Mouse (Mus musculus) hindbrain, embryonic 10.5 days (tissue): ENCODE results near the gene Zfand3. TPM values are rescaled to one million over a fixed set of nuclear protein-coding genes. Genes with fewer than 3 reads are reported as not detected.

Source experiments
- DNase-seq: peaks from one replicate; pipeline ENCODE4 v3.0.0-alpha.2; 2017; ENCODE audit warnings: low spot score
- H3K27ac ChIP-seq: fragments of 300-500 bp; sonication (generic); 2 replicates; pipeline ENCODE4 v1.5.1; 2016; ENCODE audit warnings: mild to moderate bottlenecking, moderate library complexity
- H3K27me3 ChIP-seq: fragments of 300-500 bp; sonication (generic); 2 replicates; pipeline ENCODE4 v1.6.1; 2016; ENCODE audit warnings: mild to moderate bottlenecking; ENCODE audit not compliant: poor library complexity, insufficient read depth, severe bottlenecking
- H3K36me3 ChIP-seq: fragments of 300-500 bp; sonication (generic); 2 replicates; pipeline ENCODE4 v1.6.1; 2016; ENCODE audit warnings: mild to moderate bottlenecking, moderate library complexity
- H3K4me1 ChIP-seq: fragments of 300-500 bp; sonication (generic); replicated peaks from 2 replicates; pipeline ENCODE4 v1.6.1; 2016; ENCODE audit warnings: mild to moderate bottlenecking
- H3K4me3 ChIP-seq: fragments of 300-500 bp; sonication (generic); 2 replicates; pipeline ENCODE4 v1.5.1; 2016; ENCODE audit warnings: mild to moderate bottlenecking, moderate library complexity
- H3K9me3 ChIP-seq: fragments of 300-500 bp; sonication (generic); 2 replicates; pipeline ENCODE4 v1.6.1; 2016; ENCODE audit warnings: mild to moderate bottlenecking, moderate library complexity
- WGBS: fragments of 180-500 bp; shearing (Covaris S2); methylation state at CpG from one replicate; pipeline ENCODE4 v1.1.7; 2016; 5-methylcytosine and 5-hydroxymethylcytosine counted together
- polyA plus RNA-seq: library from polyadenylated mRNA; unstranded; fragments of >200 nt; fragmentation: Nextera tagmentation; extraction: Ambion mirVana; gene quantifications from 2 replicates; pipeline ENCODE4 v1.2.1, GENCODE M21; 2016

Gene Zfand3
- 70.9 and 97.7 TPM in 2 replicates for polyA plus RNA-seq

DNA sequence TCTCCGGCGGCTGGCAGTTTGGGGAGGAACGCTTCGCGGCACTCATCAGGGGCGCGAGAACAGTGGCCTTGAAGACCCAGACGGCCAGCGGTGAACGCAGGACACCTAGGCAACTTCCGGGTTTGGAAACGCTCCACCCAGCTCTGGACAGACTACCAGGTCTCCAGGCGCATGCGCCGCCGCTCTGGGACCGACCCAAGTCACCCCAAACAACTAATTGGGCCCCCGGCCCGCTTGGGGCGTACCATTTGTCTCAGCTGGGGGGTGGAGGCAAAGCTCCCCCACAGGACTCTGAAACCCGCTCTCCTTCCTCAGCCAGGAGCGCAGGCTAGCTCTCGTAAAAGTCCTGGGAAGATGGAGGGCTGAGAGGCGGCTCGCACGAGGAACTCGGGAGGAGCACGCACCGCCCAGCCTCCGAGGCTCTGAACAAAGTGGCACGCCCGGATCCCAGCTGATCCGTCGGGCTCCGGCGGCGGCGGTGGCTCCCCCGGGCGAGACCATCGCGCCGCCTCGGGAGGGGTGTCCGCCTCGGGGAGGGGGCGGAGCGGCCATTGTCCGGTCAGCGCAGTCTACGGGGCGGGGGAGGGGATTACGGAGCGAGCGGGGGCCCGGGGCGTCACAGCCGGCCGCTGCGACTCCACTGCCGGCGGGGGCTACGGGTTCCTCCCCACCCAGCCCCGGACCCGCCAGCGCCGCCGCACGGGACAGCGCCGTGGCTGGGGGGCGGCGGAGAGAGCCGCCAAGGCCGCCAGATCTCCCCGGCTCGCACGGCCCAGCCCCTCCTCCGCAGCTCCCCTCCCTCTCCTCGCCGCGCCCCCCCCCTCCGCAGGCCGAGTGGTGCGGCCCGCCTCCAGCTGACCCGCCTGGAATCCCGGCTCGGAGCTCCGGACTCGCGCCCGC, at the start of gene Zfand3:
Gene Zfand3 (plus strand): TSS at position 531 of the 900 bp plus-strand sequence.
- Histone ChIP-seq H3K27ac (peak within 1 kb of the TSS; percentile 100), H3K27me3 (no peaks in the 10 kb centered on the region), H3K4me1 (peaks cover 49% of the 10 kb centered on the region), H3K36me3 (peaks cover 10% of the 10 kb centered on the region; the same call in 1 of the 2 replicates), H3K4me3 (peak within 1 kb of the TSS; percentile 100), H3K9me3 (no peaks in the 10 kb centered on the region)
- DNase-seq = peak; percentile 97
- under 1% methylated on average over 81 of the region's 93 CpGs for WGBS

DNA sequence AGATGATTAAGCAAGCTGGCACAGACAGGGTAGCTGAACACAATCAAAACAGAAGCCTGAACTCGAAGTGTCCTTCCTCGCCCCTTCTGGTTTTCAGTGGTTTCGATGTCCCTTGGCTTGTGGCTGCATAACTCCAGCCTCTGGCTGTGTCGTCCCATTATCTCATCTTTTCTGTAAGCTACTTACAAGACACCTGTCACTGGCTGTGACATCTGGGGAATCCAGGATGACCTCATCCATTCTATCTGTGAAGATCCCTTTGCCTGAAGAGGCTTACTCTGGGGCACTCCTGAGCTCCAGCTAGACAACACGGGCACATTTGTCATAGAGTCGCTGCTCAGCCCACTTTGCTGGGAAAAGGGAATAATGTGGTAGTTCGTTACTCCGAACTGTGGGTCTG, 48.7 kb upstream of the Zfand3 start:
- Histone ChIP-seq H3K4me1 (peaks cover 4% of the 10 kb centered on the region), H3K36me3 (no peaks in the 10 kb centered on the region), H3K4me3 (no peak overlapping the region), H3K9me3 (peaks cover 15% of the 10 kb centered on the region; the same call in 1 of the 2 replicates), H3K27me3 (no peaks in the 10 kb centered on the region), H3K27ac (no peak overlapping the region)
- DNase-seq = no peak
- WGBS = 68% methylated on average over 8 of the region's 8 CpGs

DNA sequence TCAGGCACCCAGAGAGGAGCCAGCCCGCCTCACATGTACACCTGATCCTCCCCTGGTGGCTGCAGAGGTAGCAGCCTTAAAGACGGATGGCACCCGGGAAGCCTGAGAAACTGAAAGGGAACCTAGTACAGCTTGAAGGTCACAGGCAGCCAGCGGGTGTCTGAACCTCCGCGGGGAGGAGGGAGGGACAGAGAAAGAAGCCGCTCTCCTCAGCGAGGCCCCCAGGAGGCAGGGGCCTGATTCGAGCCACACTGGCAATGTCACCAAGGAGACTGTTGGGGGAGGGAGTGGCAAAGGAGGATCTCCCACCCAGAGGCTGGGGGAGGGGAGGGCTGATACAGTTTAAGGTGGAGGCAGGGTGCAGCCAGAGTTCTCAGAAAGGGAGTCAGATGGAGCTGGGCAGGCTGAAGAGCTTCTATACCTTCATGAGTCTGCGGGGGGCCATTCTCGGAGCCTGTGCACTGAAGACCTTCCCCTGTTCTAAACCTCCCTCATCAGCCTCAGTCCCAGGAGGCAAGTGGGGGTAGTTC, 40.7 kb upstream of the Zfand3 start:
- peaks cover 10% of the 10 kb centered on the region; the same call in 1 of the 2 replicates for H3K9me3 ChIP-seq
- DNase-seq = no peak
- peak overlapping the region; percentile 69 for H3K27ac ChIP-seq
- no peaks in the 10 kb centered on the region for H3K36me3 ChIP-seq
- 4% methylated on average over 11 of the region's 11 CpGs for WGBS
- peaks cover 36% of the 10 kb centered on the region for H3K4me1 ChIP-seq
- H3K4me3 ChIP-seq = peak overlapping the region; percentile 39
- peaks cover 48% of the 10 kb centered on the region for H3K27me3 ChIP-seq

DNA sequence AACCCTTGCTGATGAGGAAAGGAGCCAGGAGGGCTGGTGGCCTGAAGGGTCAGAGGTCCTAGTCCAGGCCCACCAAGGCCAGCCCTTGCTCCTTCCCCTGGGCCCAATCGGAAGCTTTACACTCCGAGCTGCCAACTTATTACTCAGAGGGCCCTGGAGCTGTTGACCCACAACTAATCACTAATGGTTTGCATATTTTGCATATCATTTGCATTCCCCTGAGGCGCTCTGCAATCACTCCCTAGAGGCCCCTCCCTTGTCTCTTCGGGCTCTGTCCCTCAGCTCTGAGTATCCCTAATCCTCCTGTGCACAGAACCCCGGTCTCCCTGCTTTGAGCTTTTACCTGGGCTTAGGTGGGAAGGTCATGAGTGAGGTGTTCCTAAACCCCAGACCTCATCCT, 39.0 kb upstream of the Zfand3 start:
- Histone ChIP-seq H3K27ac (no peak overlapping the region), H3K36me3 (no peaks in the 10 kb centered on the region), H3K9me3 (no peaks in the 10 kb centered on the region), H3K4me1 (peaks cover 36% of the 10 kb centered on the region), H3K27me3 (peaks cover 54% of the 10 kb centered on the region), H3K4me3 (0 out of 2 replicates have a peak overlapping the region, but pooled peaks have one; percentile 2)
- 5% methylated on average over 5 of the region's 5 CpGs for WGBS
- no peak for DNase-seq

DNA sequence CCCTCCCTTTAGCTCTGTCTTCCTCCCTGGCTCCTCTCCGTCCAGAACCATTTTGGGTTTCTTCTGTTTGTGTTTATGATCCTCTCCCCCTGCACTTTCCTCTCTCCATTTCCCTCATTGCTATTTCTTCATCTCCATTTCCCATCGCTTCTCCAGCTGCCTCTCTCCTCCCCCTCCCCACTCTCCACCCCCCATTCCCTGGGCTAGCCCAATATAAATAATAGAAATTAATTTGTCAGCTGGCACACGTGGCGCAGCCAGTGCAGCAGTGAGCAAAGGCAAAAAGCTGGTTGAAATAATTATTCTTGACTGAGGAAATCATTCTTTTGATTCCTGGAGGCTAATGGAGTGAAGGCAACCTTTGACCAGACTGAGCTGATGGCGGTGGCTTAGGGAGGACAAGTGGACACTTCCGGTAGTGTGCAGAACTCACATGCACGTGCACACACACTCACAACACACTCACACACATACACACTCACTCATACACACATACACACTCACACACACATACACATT, 34.4 kb upstream of the Zfand3 start, which contains the start of gene Mdga1:
Gene Mdga1 (minus strand): TSS at position 51 of the 519 bp plus-strand sequence.
- WGBS = 81% methylated on average over 7 of the region's 7 CpGs
- H3K4me1 ChIP-seq = peaks cover 28% of the 10 kb centered on the region
- peaks cover 26% of the 10 kb centered on the region for H3K27me3 ChIP-seq
- no peak for DNase-seq
- no peak within 1 kb of the TSS for H3K27ac ChIP-seq
- no peak within 1 kb of the TSS for H3K4me3 ChIP-seq
- no peaks in the 10 kb centered on the region for H3K36me3 ChIP-seq
- no peaks in the 10 kb centered on the region for H3K9me3 ChIP-seq

DNA sequence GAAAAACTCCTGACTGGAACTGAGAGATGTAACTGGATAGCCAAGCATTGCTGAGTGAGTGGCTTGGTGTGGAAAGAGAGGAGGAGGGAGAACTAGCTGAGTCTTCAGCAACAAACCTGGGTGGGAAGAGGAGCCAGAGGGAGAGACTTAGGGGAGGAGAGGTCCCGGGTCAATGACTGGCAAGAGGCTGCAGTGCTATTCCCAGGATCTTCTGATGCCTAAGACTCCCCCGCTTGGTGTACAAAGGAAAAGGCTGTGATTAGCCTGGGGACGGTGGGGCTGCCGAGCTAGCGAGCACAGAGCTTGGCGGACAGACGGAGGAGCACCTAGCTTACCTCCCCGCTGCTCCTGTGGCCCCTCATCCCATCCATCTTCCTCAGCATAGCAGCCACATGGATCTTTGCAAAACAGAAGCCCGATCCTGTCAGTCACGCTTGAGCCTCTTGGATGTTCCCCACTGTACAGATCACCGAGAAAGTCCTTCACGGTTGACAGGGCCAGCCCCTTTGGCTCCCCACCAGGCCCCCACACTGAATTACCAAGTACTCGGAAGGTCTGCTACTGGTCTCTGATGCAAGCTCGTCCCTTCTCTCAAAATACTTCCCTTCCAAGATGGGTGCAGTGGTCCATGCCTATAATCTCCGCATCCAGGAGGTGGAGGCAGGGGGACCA, 32.6 kb upstream of the Zfand3 start:
- Histone ChIP-seq H3K4me3 (no peak overlapping the region), H3K27me3 (peaks cover 10% of the 10 kb centered on the region; the same call in 1 of the 2 replicates), H3K4me1 (peaks cover 22% of the 10 kb centered on the region), H3K36me3 (no peaks in the 10 kb centered on the region), H3K27ac (no peak overlapping the region; the same call in 1 of the 2 replicates), H3K9me3 (no peaks in the 10 kb centered on the region)
- DNase-seq = no peak
- 31% methylated on average over 15 of the region's 15 CpGs for WGBS

DNA sequence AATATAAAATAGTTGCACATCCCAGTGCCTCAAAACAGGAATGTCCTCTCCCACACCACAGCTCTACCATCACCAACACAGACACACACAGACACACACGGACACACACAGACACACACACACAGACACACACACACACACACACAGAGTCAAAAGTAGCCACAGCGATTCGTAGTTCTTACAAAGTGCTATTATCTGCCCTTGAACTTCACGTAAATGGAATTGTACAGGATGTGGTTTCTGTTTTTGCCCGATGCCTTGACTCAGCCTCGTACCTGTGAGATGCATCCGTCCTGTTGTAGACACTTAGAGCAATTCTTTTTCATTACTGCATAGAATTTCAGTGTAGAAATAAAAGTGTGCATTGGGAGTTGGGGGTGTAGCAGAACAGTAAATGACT, 31.3 kb upstream of the Zfand3 start:
- WGBS = 91% methylated on average over 7 of the region's 7 CpGs
- H3K4me3 ChIP-seq = no peak overlapping the region
- no peaks in the 10 kb centered on the region for H3K9me3 ChIP-seq
- peaks cover 22% of the 10 kb centered on the region for H3K4me1 ChIP-seq
- H3K27me3 ChIP-seq = peaks cover 10% of the 10 kb centered on the region; the same call in 1 of the 2 replicates
- no peak for DNase-seq
- no peak overlapping the region for H3K27ac ChIP-seq
- H3K36me3 ChIP-seq = no peaks in the 10 kb centered on the region

DNA sequence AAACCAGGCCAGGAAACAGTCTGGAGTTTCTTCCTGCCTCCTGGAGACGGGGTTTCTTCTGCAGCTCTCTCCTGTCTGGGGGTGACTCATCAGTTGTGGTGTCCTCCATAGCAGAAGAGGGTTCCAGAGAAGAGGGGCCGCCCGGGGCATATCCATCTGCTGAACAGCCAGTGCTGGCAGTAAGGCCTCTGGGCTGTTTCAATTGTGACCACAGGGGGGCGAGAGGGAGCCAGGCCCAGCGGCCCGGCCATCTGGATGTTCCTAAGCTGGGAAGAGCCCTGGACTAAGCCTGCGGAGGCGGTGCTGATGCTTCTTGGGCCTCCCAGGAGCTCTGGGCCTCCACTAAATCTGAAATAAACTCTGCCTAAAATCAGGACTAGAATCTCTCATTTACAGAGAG, 28.8 kb upstream of the Zfand3 start:
- H3K27ac ChIP-seq = no peak overlapping the region
- WGBS = 8% methylated on average over 8 of the region's 8 CpGs

DNA sequence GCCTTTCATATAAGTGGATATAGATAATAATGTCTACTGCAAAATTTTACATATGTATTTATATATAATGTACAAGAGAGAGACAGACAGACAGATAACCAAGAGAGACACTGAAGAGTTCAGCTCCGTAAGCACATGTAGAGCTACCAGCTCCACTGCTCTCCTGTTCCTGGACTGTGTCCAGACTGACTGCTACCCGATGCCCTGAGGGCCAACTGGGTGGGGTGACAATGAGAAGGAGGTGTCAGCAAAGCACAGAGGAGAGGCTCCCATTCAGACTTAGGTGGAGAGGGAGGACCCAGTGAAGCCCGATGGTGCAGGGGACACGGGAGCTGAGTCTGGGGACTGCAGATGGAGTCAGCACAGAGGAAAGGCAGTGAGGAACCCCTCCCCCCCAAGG, 25.5 kb upstream of the Zfand3 start:
- WGBS = 71% methylated on average over 4 of the region's 4 CpGs
- H3K4me3 ChIP-seq = no peak overlapping the region
- H3K4me1 ChIP-seq = peaks cover 8% of the 10 kb centered on the region
- no peak overlapping the region for H3K27ac ChIP-seq
- no peaks in the 10 kb centered on the region for H3K36me3 ChIP-seq
- DNase-seq = no peak
- H3K27me3 ChIP-seq = peaks cover 6% of the 10 kb centered on the region
- H3K9me3 ChIP-seq = no peaks in the 10 kb centered on the region

More for the DNA sequence above, 28.8 kb upstream of the Zfand3 start:
- no peak overlapping the region for H3K4me3 ChIP-seq
- no peaks in the 10 kb centered on the region for H3K36me3 ChIP-seq
- peak; percentile 89 for DNase-seq
- no peaks in the 10 kb centered on the region for H3K9me3 ChIP-seq
- peaks cover 22% of the 10 kb centered on the region for H3K4me1 ChIP-seq
- H3K27me3 ChIP-seq = peaks cover 9% of the 10 kb centered on the region; the same call in 1 of the 2 replicates

DNA sequence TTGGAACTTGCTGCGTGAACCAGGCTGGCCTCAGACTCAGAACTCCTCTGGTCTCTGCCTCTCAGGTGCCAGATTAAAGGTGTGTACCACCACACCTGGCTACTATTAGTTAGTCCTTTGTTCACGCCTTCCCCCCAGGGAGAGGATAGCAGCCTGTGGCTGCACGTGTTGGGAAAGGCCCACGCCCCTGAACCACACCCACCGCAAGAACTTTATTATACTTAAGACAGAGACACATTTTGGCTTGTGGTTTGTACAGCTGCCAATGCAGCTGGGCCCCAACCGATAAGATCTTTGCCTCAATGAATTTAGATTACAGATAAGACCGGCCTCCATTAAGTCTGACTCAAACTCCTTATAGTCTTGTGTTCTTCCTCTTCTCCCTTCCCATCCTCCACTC, 24.7 kb upstream of the Zfand3 start:
- Histone ChIP-seq H3K4me3 (no peak overlapping the region), H3K36me3 (no peaks in the 10 kb centered on the region), H3K4me1 (peaks cover 10% of the 10 kb centered on the region), H3K27me3 (peaks cover 8% of the 10 kb centered on the region), H3K27ac (no peak overlapping the region), H3K9me3 (no peaks in the 10 kb centered on the region)
- 84% methylated on average over 7 of the region's 7 CpGs for WGBS
- no peak for DNase-seq

DNA sequence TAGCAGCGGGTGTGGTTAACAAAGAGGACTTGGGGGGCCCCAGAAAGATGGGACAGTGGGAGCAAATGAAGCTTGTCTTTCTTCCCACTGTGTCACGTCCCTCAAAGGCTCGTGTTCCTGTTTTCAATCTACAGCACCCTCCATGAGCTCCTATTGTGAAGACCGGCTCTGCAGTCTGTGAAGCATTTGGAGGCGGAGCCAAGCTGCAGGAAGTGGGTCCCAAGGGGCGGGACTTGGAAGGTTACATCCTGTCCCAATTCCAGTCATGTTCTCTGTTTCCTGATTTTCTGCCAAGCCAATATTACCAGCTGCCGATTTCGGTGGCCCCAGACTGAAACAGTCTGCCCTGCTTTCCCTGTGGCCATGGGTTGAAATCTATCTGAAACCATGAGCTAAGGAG, 23.0 kb upstream of the Zfand3 start:
- Histone ChIP-seq H3K27ac (no peak overlapping the region), H3K36me3 (no peaks in the 10 kb centered on the region), H3K4me1 (peaks cover 14% of the 10 kb centered on the region), H3K9me3 (no peaks in the 10 kb centered on the region), H3K4me3 (peak overlapping the region; percentile 28; the same call in 1 of the 2 replicates), H3K27me3 (peaks cover 8% of the 10 kb centered on the region)
- peak; percentile 43 for DNase-seq
- 62% methylated on average over 8 of the region's 8 CpGs for WGBS

DNA sequence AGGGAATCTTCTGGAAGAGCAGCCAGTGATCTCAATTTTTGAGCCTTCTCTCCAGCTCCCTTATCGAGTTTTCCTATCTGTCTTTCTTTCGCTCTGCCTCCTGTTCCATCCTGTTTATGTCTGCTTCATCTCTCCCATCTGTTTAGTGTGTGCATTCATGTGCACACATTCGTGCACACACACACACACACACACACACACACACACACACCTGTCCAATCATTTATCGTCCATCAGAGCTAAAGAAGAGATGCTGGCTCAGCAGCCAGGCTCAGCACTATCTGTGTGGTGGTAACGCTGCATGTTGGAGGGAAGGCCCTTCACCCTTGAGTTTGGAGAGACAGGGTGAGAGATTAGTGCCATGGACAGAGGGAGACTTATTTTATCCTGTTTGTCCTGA, 21.3 kb upstream of the Zfand3 start:
- Histone ChIP-seq H3K36me3 (no peaks in the 10 kb centered on the region), H3K27me3 (peaks cover 8% of the 10 kb centered on the region), H3K9me3 (no peaks in the 10 kb centered on the region), H3K4me1 (peaks cover 14% of the 10 kb centered on the region), H3K27ac (no peak overlapping the region), H3K4me3 (no peak overlapping the region)
- WGBS = 87% methylated on average over 5 of the region's 5 CpGs
- no peak for DNase-seq
